26 mouse cellular contexts compared by ENCODE assay signal in genomic region chr5:33948314-33948713, GRCm38 (mm10). TPM values are rescaled to one million over a fixed set of nuclear protein-coding genes. Genes with fewer than 3 reads are reported as not detected.
A peak's percentile ranks its signal among the peaks of the same experiment; 100 is the strongest.
DNase-seq lines count a peak whose midpoint lies in the region; ATAC-seq and TF ChIP-seq lines count a peak whose summit lies in the region.
"Had no signal": no experiment of that assay in that cellular context is flagged by ENCODE, and none has a peak within 500 bp of the region (broad histone marks: within the 10 kb centered on the region; RNA-seq: fewer than 3 reads in every experiment).

No protein-coding gene starts in this region.

- H3K36me3 ChIP-seq in hindbrain, postnatal 0 days (ENCODE audit: insufficient read depth, low read length), result no peaks in the 10 kb centered on the region
- H3K36me3 ChIP-seq in hindbrain, embryonic 13.5 days, result peaks cover 17% of the 10 kb centered on the region
- H3K36me3 ChIP-seq in midbrain, embryonic 11.5 days (ENCODE audit: control insufficient read depth, insufficient read depth, low read length), result no peaks in the 10 kb centered on the region
- H3K36me3 ChIP-seq: forebrain, embryonic 10.5 days; G1E; limb, embryonic 12.5 days; liver, embryonic 12.5 days had no signal

- H3K4me2 ChIP-seq in hindbrain, postnatal 0 days (ENCODE audit: low read depth, low read length), result no peak overlapping the region
- no peak overlapping the region for H3K4me2 ChIP-seq in hindbrain, embryonic 13.5 days
- no peak overlapping the region for H3K4me2 ChIP-seq in midbrain, embryonic 11.5 days
- H3K4me2 ChIP-seq: heart, embryonic 11.5 days; limb, embryonic 12.5 days; liver, embryonic 12.5 days; neural tube, embryonic 13.5 days had no signal

- DNase-seq in hindbrain, postnatal 0 days (ENCODE audit: low spot score), result peak; percentile 16
- peak; percentile 56 for DNase-seq in brain, embryonic 14.5 days (ENCODE audit: low read depth)
- DNase-seq in midbrain, embryonic 11.5 days (ENCODE audit: low spot score, missing footprints), result peak; percentile 84
- peak; percentile 60 for DNase-seq in retina, embryonic 14.5 days (ENCODE audit: low spot score)
- no peak for DNase-seq in layer of hippocampus, postnatal 14 days (ENCODE audit: low spot score in 2 of 2)
- no peak for DNase-seq in spleen, postnatal 4 days (ENCODE audit: low spot score in 2 of 2)
- DNase-seq in spleen, adult 12 weeks (ENCODE audit: low spot score), result no peak
- DNase-seq: adrenal gland, postnatal 10 days; cerebellum, adult 2 months; cerebellum, postnatal 25 days; gastrocnemius, adult 2 months; kidney, adult 18-20 months; layer of hippocampus, postnatal 36 days; lung, adult 18-20 months; lung, postnatal 14 days had no signal

- ATAC-seq in hindbrain, postnatal 0 days, result no peak
- no peak for ATAC-seq in hindbrain, embryonic 13.5 days (ENCODE audit: low FRiP score)
- no peak for ATAC-seq in midbrain, embryonic 11.5 days (ENCODE audit: low FRiP score)
- ATAC-seq: liver, embryonic 12.5 days had no signal

- 71% methylated on average over 4 of the region's 4 CpGs for WGBS in hindbrain, postnatal 0 days
- WGBS in hindbrain, embryonic 13.5 days, result 67% methylated on average over 4 of the region's 4 CpGs
- WGBS in midbrain, embryonic 11.5 days, result 65% methylated on average over 4 of the region's 4 CpGs

- TF ChIP-seq CTCF in hindbrain, postnatal 0 days (IDR thresholded peaks at IDR 0.05; ENCODE audit: low read depth), result no peak
- TF ChIP-seq CTCF in brain, embryonic 14.5 days (IDR thresholded peaks at IDR 0.05; ENCODE audit: borderline replicate concordance, extremely low read depth, insufficient read depth, insufficient read length), result no peak

- no peaks in the 10 kb centered on the region for H3K27me3 ChIP-seq in hindbrain, postnatal 0 days (ENCODE audit: insufficient read depth, low read length)
- no peaks in the 10 kb centered on the region for H3K27me3 ChIP-seq in hindbrain, embryonic 13.5 days
- H3K27me3 ChIP-seq in midbrain, embryonic 11.5 days (ENCODE audit: control insufficient read depth, insufficient read depth, low read length), result no peaks in the 10 kb centered on the region
- H3K27me3 ChIP-seq: CH12.LX; limb, embryonic 12.5 days; liver, embryonic 12.5 days; neural tube, embryonic 13.5 days had no signal

- no peak overlapping the region for H3K4me3 ChIP-seq in hindbrain, postnatal 0 days (ENCODE audit: low read length)
- no peak overlapping the region for H3K4me3 ChIP-seq in hindbrain, embryonic 13.5 days
- no peak overlapping the region for H3K4me3 ChIP-seq in midbrain, embryonic 11.5 days (ENCODE audit: low read depth, low read length)
- H3K4me3 ChIP-seq: forebrain, embryonic 10.5 days; gastrocnemius, adult 2 months; limb, embryonic 12.5 days; liver, embryonic 12.5 days; neural tube, embryonic 13.5 days had no signal

- H3K9me3 ChIP-seq in hindbrain, postnatal 0 days (ENCODE audit: low read length), result no peaks in the 10 kb centered on the region; the same call in 1 of the 2 replicates
- H3K9me3 ChIP-seq in hindbrain, embryonic 13.5 days, result peaks cover 17% of the 10 kb centered on the region; the same call in 1 of the 2 replicates
- peaks cover 3% of the 10 kb centered on the region; the same call in 1 of the 2 replicates for H3K9me3 ChIP-seq in midbrain, embryonic 11.5 days (ENCODE audit: control insufficient read depth, low read length)

- no peak overlapping the region for H3K9ac ChIP-seq in hindbrain, postnatal 0 days (replicated peaks; ENCODE audit: low read length)
- H3K9ac ChIP-seq in hindbrain, embryonic 13.5 days, result no peak overlapping the region
- no peak overlapping the region for H3K9ac ChIP-seq in midbrain, embryonic 11.5 days (ENCODE audit: low read length)
- H3K9ac ChIP-seq: limb, embryonic 12.5 days; liver, embryonic 12.5 days; neural tube, embryonic 13.5 days had no signal

- H3K4me1 ChIP-seq in hindbrain, postnatal 0 days (ENCODE audit: insufficient read depth, low read length), result no peaks in the 10 kb centered on the region
- H3K4me1 ChIP-seq in hindbrain, embryonic 13.5 days (replicated peaks), result no peaks in the 10 kb centered on the region
- H3K4me1 ChIP-seq in midbrain, embryonic 11.5 days (ENCODE audit: control insufficient read depth, insufficient read depth, low read length), result no peaks in the 10 kb centered on the region
- H3K4me1 ChIP-seq: forebrain, embryonic 10.5 days; limb, embryonic 12.5 days; liver, embryonic 12.5 days; neural tube, embryonic 13.5 days had no signal

- no peak overlapping the region for H3K27ac ChIP-seq in hindbrain, postnatal 0 days
- no peak overlapping the region for H3K27ac ChIP-seq in hindbrain, embryonic 13.5 days
- no peak overlapping the region for H3K27ac ChIP-seq in midbrain, embryonic 11.5 days (ENCODE audit: low read depth, low read length)
- H3K27ac ChIP-seq: forebrain, embryonic 10.5 days; gastrocnemius, adult 2 months; kidney, postnatal 0 days; limb, embryonic 12.5 days; liver, embryonic 12.5 days; neural tube, embryonic 13.5 days had no signal

- TF ChIP-seq POLR2A in brain, embryonic 14.5 days (IDR thresholded peaks at IDR 0.05; ENCODE audit: borderline replicate concordance, extremely low read depth, insufficient read depth, insufficient read length, poor library complexity, severe bottlenecking), result no peak

RNA-seq across cellular contexts. Expression of gene Nelfa, which starts 12.1 kb away (rescaled TPM):
- total RNA-seq in hindbrain, postnatal 0 days (2014; rRNA removed), result 31.2 and 36.2 TPM in 2 replicates
- 29.4 and 29.6 TPM in 2 replicates for polyA plus RNA-seq in hindbrain, postnatal 0 days (2015; fragmentation: Nextera tagmentation; extraction: Ambion mirVana)
- 41.8 and 44.3 TPM in 2 replicates for polyA plus RNA-seq in hindbrain, embryonic 13.5 days (2015; fragmentation: Nextera tagmentation; extraction: Ambion mirVana)
- polyA plus RNA-seq in brain, embryonic 14.5 days (2012; rRNA removed), result 54.8 and 65.5 TPM in 2 replicates
- polyA plus RNA-seq in midbrain, embryonic 11.5 days (2014; fragmentation: Nextera tagmentation; extraction: Ambion mirVana), result 57.3 and 63.9 TPM in 2 replicates
- total RNA-seq in layer of hippocampus, postnatal 14 days (2021), result 10 to 100 TPM; 17.7 to 19.8 TPM

RNA-seq across cellular contexts. Expression of gene Gm1673, which starts 34.9 kb away (rescaled TPM):
- 626 and 692 TPM in 2 replicates for total RNA-seq in hindbrain, postnatal 0 days (2014; rRNA removed)
- polyA plus RNA-seq in hindbrain, postnatal 0 days (2015; fragmentation: Nextera tagmentation; extraction: Ambion mirVana), result 695 and 703 TPM in 2 replicates
- polyA plus RNA-seq in hindbrain, embryonic 13.5 days (2015; fragmentation: Nextera tagmentation; extraction: Ambion mirVana), result 589 and 607 TPM in 2 replicates
- polyA plus RNA-seq in brain, embryonic 14.5 days (2012; rRNA removed), result 493 and 866 TPM in 2 replicates
- polyA plus RNA-seq in midbrain, embryonic 11.5 days (2014; fragmentation: Nextera tagmentation; extraction: Ambion mirVana), result 231 and 252 TPM in 2 replicates
- total RNA-seq in layer of hippocampus, postnatal 14 days (2021), result 10 to 100 TPM; 89.0 to 91.6 TPM
- total RNA-seq: CH12.LX; G1E; gastrocnemius, adult 2 months; hematopoietic stem cell, adult 5-6 weeks; monocyte, adult 5-6 weeks had no signal
- polyA plus RNA-seq: G1E had no signal

RNA-seq across cellular contexts. Expression of gene Nat8l, which starts 47.5 kb away (rescaled TPM):
- total RNA-seq in hindbrain, postnatal 0 days (2014; rRNA removed), result 50.3 and 50.9 TPM in 2 replicates
- 6.0 and 6.4 TPM in 2 replicates for polyA plus RNA-seq in hindbrain, postnatal 0 days (2015; fragmentation: Nextera tagmentation; extraction: Ambion mirVana)
- 3.9 and 4.2 TPM in 2 replicates for polyA plus RNA-seq in hindbrain, embryonic 13.5 days (2015; fragmentation: Nextera tagmentation; extraction: Ambion mirVana)
- polyA plus RNA-seq in brain, embryonic 14.5 days (2012; rRNA removed), result 16.1 and 24.2 TPM in 2 replicates
- polyA plus RNA-seq in midbrain, embryonic 11.5 days (2014; fragmentation: Nextera tagmentation; extraction: Ambion mirVana), result 1.0 and 1.6 TPM in 2 replicates
- total RNA-seq in layer of hippocampus, postnatal 14 days (2021), result 10 to 100 TPM; 92.6 to 94.1 TPM
- total RNA-seq: G1E had no signal
- polyA plus RNA-seq: G1E had no signal

Comparison
In these comparisons a context has a peak if more than half of its experiments do, and no peak if none do; other contexts are left out.
1. DNase-seq: peak in hindbrain, postnatal 0 days (single experiment), brain, embryonic 14.5 days (single experiment), midbrain, embryonic 11.5 days (single experiment) and retina, embryonic 14.5 days (single experiment); none in layer of hippocampus, postnatal 14 days (0 of 2), spleen, postnatal 4 days (0 of 2) and spleen, adult 12 weeks (single experiment).